Mouse (Mus musculus) urinary bladder, postnatal 36 days (tissue): ENCODE results near the gene Gpr174.
"Not testable (repeated sequence)": the region's sequence is repeated elsewhere in the genome, so short reads cannot be mapped to it uniquely, and the experiment has no call there.

Experiments
- DNase-seq, 2 experiments: peaks; one replicate each; pipeline ENCODE4 v3.0.0; 2022; ENCODE audit warnings: low spot score in 2 of 2, mixed read lengths in 1 of 2

Gpr174 gene

DNA sequence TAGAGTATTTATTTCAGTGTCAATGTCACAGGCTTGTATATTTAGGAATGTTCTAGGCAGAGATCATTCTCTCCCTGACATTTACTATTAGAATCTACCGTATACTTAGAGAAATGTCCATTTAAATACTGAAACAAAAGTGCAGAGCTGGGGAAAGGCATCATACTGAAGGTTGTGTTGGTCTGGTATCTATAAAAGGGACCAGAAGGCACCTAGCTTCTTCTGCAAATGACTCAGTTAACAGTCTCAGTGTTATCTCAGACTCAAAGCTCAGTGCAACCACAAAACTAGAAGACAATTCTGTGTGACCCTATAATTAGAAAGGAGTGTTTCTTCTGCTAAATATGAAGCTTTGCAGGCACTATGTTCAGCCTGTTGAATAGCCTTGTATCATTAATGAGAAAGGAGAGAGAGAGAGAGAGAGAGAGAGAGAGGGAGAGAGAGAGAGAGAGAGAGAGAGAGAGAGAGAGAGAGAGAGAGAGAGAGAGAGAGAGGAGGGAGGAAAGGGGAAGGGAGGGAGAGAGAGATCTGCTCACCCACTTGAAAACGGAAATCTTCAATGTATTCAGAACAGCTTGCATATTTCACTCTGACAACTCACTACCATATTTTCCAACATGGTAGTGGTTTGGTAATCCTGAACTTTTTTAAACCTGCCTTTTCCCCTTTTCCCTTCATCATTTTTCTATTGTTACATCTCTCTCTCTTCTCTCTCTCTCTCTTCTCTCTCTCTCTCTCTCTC is at the start of gene Gpr174:
Gpr174 (plus strand) TSS at position 393 of the 742 bp plus-strand sequence.
- DNase-seq: no peak

DNA sequence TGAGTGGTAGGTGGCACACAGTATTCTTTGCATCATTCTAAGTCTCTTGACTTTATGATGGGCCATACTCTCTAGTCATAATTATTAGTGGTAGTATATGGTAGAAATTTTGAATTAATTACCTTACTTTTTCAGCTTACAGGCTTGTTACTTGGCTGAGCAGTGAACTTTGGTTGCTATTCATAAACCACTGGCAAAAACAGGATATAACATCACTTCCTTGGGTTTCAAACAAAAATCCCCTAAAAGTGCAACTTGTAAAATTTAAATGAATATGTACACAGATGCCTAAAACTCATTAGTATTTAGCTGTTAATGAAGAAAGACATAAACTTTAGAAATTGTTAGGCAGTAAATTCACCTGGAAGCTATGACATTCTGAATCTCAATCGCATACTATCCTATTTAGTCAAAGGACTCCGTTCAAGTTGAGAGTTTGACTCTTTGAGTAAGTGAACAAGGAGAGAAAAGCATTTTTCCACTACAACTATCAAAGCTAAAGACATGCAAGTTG is 38.0 kb upstream of the Gpr174 start:
- DNase-seq: no peak

DNA sequence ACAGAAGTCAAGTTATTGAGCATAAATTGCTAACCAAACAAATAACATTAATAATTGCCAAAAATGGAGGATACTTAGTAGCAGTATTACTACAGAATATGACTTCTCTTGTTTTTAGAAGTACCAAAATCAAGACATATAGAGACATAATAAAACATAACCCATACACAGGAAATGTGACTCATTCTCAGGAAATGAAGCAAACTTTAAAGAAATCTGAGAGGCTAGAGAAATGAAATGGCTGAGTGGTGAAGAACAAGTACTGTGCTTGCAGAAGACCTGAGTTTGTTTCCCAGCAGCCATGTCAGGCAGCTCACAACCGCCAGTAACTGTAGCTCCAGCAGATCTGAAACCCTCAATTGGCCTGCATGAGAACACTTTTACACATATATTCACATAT is 30.8 kb upstream of the Gpr174 start:
- DNase-seq: no peak

DNA sequence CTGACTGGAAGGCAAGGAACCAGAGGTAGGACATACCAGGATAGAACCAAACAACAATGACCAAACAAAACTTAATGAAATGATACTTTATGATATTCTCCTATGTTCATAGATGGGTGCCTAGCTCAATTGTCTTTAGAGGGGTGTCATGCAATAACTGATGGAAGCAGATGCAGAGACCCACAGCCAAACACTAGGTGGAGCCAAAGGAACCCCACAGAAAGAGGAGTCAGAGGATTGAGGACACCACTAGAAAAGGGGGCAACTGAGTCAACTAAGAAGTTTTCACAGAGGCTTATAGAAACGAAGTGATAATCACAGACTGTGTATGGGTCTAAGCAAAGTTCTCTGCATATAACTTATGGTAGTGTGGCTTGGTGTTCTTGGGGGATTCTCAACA is 24.5 kb upstream of the Gpr174 start:
- no peak for DNase-seq

DNA sequence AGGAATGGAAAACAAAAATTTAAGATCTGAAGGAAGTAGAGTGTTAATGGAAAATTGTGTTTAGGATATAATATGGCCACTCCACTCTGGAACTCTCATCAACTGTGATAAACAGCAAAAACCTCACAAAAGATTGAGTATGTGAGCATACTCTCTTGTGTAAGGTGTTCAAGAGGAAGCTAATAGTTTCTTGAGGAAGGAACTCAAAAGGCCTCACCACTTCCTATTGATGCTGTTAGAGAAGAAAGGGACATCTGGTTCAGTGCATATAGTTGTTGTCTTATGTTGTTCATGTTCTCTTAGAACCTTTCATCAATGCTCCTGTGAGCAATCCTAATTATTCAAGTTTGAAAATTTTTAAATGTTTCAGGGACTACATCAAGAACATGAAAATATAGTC is 21.0 kb upstream of the Gpr174 start:
- DNase-seq: no peak

- DNase-seq: no peak
These were observed 19.2 kb upstream of the Gpr174 start for GRCm38 (mm10) chrX:107236461-107236860.

- DNase-seq: no peak
These were observed 5.3 kb upstream of the Gpr174 start for GRCm38 (mm10) chrX:107250390-107250789.

DNA sequence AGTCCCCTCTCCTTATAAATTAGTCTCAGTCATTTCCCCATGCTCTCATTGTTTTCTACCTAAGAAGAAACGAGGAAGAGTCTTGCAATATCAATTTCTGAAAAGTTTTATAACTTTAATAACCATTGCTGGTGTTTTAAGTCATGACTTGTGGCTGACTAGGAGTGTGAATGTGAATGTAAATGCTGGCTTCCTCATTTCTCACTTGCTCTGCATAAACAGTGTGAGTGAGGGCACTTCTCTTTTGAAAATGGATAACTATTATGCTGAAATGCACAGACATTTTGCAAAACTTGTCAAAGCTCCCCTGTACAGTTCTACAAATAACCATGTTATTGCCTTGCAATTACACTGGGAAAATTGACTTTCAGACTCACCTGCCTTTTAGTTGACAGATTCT is 8.9 kb downstream of the Gpr174 start:
- no peak for DNase-seq

GRCm38 (mm10) chrX:107277606-107278005 is 21.9 kb downstream of the Gpr174 start:
- no peak for DNase-seq

DNA sequence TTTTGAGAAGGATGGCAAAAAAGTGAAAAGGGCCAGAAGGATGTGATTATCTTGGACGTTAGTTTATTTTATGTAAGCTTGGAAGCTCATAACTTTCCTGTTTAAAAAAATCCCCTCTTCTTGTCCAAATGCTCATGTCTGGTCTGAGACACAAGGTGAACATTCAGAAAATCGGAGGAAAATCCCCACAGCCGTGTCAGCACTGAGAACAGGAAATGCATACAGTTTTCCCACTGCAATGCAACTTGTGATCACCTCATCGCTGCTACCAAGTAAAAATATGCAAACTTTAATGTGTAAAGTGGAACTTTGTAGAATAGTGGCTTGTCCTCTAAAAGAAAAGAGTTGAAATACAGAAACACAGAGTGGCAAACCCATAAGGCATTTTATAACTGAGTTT is 28.5 kb downstream of the Gpr174 start:
- DNase-seq: no peak

- DNase-seq: not testable (repeated sequence)
These were observed 42.2 kb downstream of the Gpr174 start for GRCm38 (mm10) chrX:107297861-107298260.

DNA sequence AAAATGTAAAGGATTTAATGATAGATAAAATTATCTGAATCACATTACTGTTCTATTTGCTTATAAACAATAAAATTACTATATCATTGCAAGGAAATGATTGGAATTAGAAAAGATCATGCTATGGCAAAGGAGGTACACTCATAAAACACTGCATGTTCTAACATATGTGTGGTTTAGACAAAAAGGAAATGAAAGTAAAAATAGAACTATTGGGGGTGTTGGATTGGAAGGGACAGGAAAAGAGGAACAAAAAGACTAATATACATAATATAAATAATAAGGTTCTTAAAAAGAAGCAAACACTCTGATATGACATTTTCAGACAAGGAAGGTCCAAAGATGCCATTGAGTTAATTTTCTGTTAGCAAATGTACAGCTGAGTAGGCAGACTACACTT is 43.1 kb downstream of the Gpr174 start:
- no peak for DNase-seq

DNA sequence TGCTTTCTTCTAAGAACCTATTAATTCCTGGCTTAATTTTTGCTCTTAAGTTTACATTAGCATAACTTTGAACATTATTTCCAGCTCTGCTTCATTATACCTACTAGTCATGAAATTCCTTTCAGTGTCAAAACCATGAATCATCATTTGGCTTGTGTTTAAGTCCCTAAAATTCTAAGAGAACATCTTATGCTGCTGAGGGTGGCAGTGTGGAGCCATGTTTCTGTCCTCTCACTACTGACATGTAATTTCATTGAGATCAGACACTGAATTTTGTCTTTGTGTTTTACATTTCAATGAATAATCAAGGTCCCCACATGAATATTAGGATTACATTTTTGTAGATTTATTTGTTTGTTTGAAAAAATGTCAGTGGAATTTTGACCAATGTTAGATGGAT is 50.8 kb downstream of the Gpr174 start:
- no peak for DNase-seq

DNA sequence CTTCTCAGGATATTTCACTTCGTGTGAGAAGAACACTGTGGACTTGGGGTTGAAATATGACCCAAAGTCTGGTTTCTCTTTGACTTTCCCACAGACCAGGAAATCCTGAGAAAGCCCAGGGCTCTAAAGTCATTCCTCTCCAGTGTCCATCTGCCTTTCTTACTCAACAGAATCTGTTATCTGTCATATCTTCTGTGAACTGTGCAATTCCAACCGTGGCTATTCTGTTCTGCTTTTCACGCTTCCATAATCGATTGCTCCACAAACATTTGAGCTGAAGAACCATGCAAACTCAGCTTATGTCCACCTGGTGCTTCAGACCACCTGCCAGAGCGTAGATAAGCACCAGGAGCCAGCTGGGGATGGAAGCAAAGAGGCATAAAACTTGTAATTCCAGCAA is 56.9 kb downstream of the Gpr174 start:
- no peak for DNase-seq

GRCm38 (mm10) chrX:107325697-107326381 is 70.2 kb downstream of the Gpr174 start:
- no peak for DNase-seq

- no peak for DNase-seq
These were observed 74.2 kb downstream of the Gpr174 start for GRCm38 (mm10) chrX:107329849-107330248.

GRCm38 (mm10) chrX:107336609-107337008 is 80.9 kb downstream of the Gpr174 start:
- DNase-seq: no peak

DNA sequence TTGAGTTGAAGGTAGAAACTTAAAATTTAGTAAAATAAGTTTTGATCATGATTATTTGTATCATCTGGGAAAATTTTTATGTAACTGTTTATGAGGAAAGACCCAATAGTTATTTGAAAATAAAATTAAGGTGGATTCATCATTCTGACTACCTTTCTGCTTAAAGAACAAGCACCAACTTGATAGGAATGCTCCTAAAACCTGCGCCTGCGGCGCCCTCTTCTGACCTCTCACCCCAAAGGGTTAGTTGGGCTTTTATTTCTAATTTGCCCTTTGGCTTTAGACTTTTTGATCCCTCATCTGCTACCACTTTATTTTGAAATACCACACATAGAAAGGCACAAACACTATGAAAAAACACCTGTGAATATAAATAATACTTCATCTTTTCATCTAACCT is 86.3 kb downstream of the Gpr174 start:
- DNase-seq: no peak
